Mouse (Mus musculus) MEL (cell line): ENCODE data around the gene Ssx2ip.

Source experiments
- BHLHE40 ChIP-seq: IDR thresholded peaks from 2 replicates; pipeline ENCODE4 v1.6.1; 2012; ENCODE audit warnings: low read depth, mild to moderate bottlenecking, inconsistent platforms, low read length, improper control_type of control experiment, borderline replicate concordance
- CHD1 ChIP-seq: IDR thresholded peaks from 2 replicates; pipeline ENCODE4 v1.6.1; 2012; ENCODE audit warnings: low read depth, mild to moderate bottlenecking, inconsistent platforms, low read length, improper control_type of control experiment
- CHD2 ChIP-seq: IDR thresholded peaks from 2 replicates; pipeline ENCODE4 v1.6.1; 2011; ENCODE audit warnings: low read length, improper control_type of control experiment
- CTCF ChIP-seq, 3 experiments: IDR thresholded peaks in 2 of 3; conservative IDR thresholded peaks in 1 of 3; 2 replicates each; pipeline ENCODE4 v1.5.1; 2011 to 2012; ENCODE audit warnings: low read length in 3 of 3, low read depth in 2 of 3, mild to moderate bottlenecking in 2 of 3, improper control_type of control experiment in 1 of 3, inconsistent platforms in 1 of 3, mixed read lengths in 1 of 3, moderate library complexity in 1 of 3; ENCODE audit not compliant: control insufficient read depth in 1 of 3, insufficient read depth in 1 of 3, poor library complexity in 1 of 3, severe bottlenecking in 1 of 3
- E2F4 ChIP-seq: IDR thresholded peaks from 2 replicates; pipeline ENCODE4 v1.6.1; 2011; ENCODE audit warnings: low read depth, low read length, improper control_type of control experiment, borderline replicate concordance
- EP300 ChIP-seq, 2 experiments: IDR thresholded peaks; 2 replicates each; pipeline ENCODE4 v1.6.1; 2011; ENCODE audit warnings: improper control_type of control experiment in 2 of 2, low read length in 2 of 2, low read depth in 1 of 2, mild to moderate bottlenecking in 1 of 2
- ETS1 ChIP-seq: IDR thresholded peaks from 2 replicates; pipeline ENCODE4 v1.6.1; 2012; ENCODE audit warnings: low read depth, mild to moderate bottlenecking, inconsistent platforms, low read length, improper control_type of control experiment, moderate library complexity
- GATA1 ChIP-seq: IDR thresholded peaks from 2 replicates; pipeline ENCODE4 v1.6.1; 2011; ENCODE audit warnings: low read depth, low read length, improper control_type of control experiment
- HCFC1 ChIP-seq: IDR thresholded peaks from 2 replicates; pipeline ENCODE4 v1.6.1; 2012; ENCODE audit warnings: low read depth, mild to moderate bottlenecking, inconsistent platforms, low read length, improper control_type of control experiment, moderate library complexity
- KAT2A ChIP-seq: conservative IDR thresholded peaks from 2 replicates; pipeline ENCODE4 v1.6.1; 2012; ENCODE audit warnings: low read depth, low read length, improper control_type of control experiment, inconsistent platforms
- MAX ChIP-seq: IDR thresholded peaks from 2 replicates; pipeline ENCODE4 v1.6.1; 2011; ENCODE audit warnings: low read length, improper control_type of control experiment
- POLR2A ChIP-seq, 2 experiments: IDR thresholded peaks; 2 replicates each; pipeline ENCODE4 v1.6.1; 2011 to 2012; ENCODE audit warnings: low read length in 2 of 2, mild to moderate bottlenecking in 2 of 2, control low read depth in 1 of 2, improper control_type of control experiment in 1 of 2, low read depth in 1 of 2, moderate library complexity in 1 of 2; ENCODE audit not compliant: control insufficient read depth in 1 of 2, insufficient read depth in 1 of 2, poor library complexity in 1 of 2
- USF2 ChIP-seq, 2 experiments: IDR thresholded peaks; 2 replicates each; pipeline ENCODE4 v1.6.1; 2011 to 2012; ENCODE audit warnings: improper control_type of control experiment in 2 of 2, low read length in 2 of 2, borderline replicate concordance in 1 of 2, inconsistent platforms in 1 of 2, low read depth in 1 of 2, mild to moderate bottlenecking in 1 of 2; ENCODE audit not compliant: insufficient read depth in 1 of 2
- ZKSCAN1 ChIP-seq: IDR thresholded peaks from 2 replicates; pipeline ENCODE4 v1.6.1; 2012; ENCODE audit warnings: low read depth, mild to moderate bottlenecking, inconsistent platforms, low read length, improper control_type of control experiment, moderate library complexity

DNA sequence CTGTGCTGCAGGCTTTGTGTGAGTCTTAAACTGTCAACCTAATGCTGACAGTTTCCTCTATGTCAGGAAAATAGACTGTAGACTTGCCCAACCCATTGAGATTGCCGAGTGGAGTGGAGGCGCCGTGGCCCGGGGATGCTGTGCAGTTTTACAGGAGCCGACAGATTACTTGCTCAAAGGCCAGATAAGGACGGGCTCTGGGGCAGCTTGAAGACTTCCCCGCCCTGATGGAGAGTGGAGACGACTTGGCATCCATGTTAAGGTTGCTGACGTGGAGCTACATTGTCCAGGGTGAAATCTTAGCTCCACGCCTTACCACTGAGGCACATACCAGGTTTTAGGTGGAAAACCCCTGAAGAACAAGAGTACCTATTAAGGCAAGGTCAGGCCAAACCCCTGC is 43.9 kb downstream of the Ssx2ip start:
- TF ChIP-seq CHD1 (no peak), POLR2A (IDR thresholded peaks at IDR 0.05; ENCODE audit: control insufficient read depth in 1 of 2, insufficient read depth in 1 of 2, low read depth in 1 of 2, low read length in 2 of 2, poor library complexity in 1 of 2) (no peak), ETS1 (no peak), ZKSCAN1 (no peak), E2F4 (no peak), CTCF (IDR thresholded peaks at IDR 0.05 in 2 of 3, conservative IDR thresholded peaks at IDR 0.05 in 1 of 3; ENCODE audit: control insufficient read depth in 1 of 3, insufficient read depth in 1 of 3, low read depth in 2 of 3, low read length in 3 of 3, poor library complexity in 1 of 3, severe bottlenecking in 1 of 3) (no peak), KAT2A (no peak), HCFC1 (no peak), EP300 (IDR thresholded peaks at IDR 0.05; ENCODE audit: low read depth in 1 of 2, low read length in 2 of 2) (no peak), BHLHE40 (no peak), USF2 (IDR thresholded peaks at IDR 0.05; ENCODE audit: borderline replicate concordance in 1 of 2, insufficient read depth in 1 of 2, low read depth in 1 of 2, low read length in 2 of 2) (no peak), MAX (no peak), GATA1 (no peak), CHD2 (no peak)
